Comparison of ENCODE assay signal across 11 mouse cellular contexts in genomic region chr17:66325440-66326203, GRCm38 (mm10).
DNase-seq lines count a peak whose midpoint lies in the region; ATAC-seq and TF ChIP-seq lines count a peak whose summit lies in the region.
"Had no signal": no experiment of that assay in that cellular context is flagged by ENCODE, and none has a peak within 500 bp of the region (broad histone marks: within the 10 kb centered on the region; RNA-seq: fewer than 3 reads in every experiment).

No protein-coding gene starts in this region.

- 20% methylated on average over 14 of the region's 14 CpGs for WGBS in midbrain, embryonic 14.5 days
- WGBS in liver, embryonic 11.5 days = 61% methylated on average over 14 of the region's 14 CpGs

- no peaks in the 10 kb centered on the region for H3K27me3 ChIP-seq in midbrain, embryonic 14.5 days (ENCODE audit: control insufficient read depth, insufficient read depth, low read length)
- no peaks in the 10 kb centered on the region for H3K27me3 ChIP-seq in liver, embryonic 11.5 days (replicated peaks; ENCODE audit: control insufficient read depth, insufficient read depth, low read length)
- H3K27me3 ChIP-seq: embryonic facial prominence, embryonic 13.5 days had no signal

- H3K4me1 ChIP-seq in midbrain, embryonic 14.5 days (ENCODE audit: control insufficient read depth, insufficient read depth, low read length) = peaks cover 16% of the 10 kb centered on the region
- H3K4me1 ChIP-seq in liver, embryonic 11.5 days (replicated peaks; ENCODE audit: control insufficient read depth, insufficient read depth, low read length) = no peaks in the 10 kb centered on the region
- H3K4me1 ChIP-seq: embryonic facial prominence, embryonic 13.5 days had no signal

- no peak for TF ChIP-seq CTCF in brain, embryonic 14.5 days (IDR thresholded peaks at IDR 0.05; ENCODE audit: borderline replicate concordance, extremely low read depth, insufficient read depth, insufficient read length)

- ATAC-seq in midbrain, embryonic 14.5 days (ENCODE audit: low FRiP score, low TSS enrichment) = peak; percentile 88
- ATAC-seq in liver, embryonic 11.5 days (replicated peaks; ENCODE audit: low FRiP score) = no peak

- peak; percentile 92 for DNase-seq in brain, embryonic 14.5 days (ENCODE audit: low read depth)
- peak; percentile 81 for DNase-seq in cerebellum, postnatal 25 days
- DNase-seq in layer of hippocampus, adult 18-20 months (ENCODE audit: low spot score in 2 of 2) = peak; percentile 64 to 74
- DNase-seq in midbrain, embryonic 14.5 days = peak; percentile 85
- DNase-seq in kidney, postnatal 4 days = no peak
- no peak for DNase-seq in liver, embryonic 11.5 days (ENCODE audit: low spot score)
- DNase-seq in B cell, adult 2 months = no peak
- DNase-seq in lung, adult 18-20 months = no peak

- 0 out of 2 replicates have a peak overlapping the region, but pooled peaks have one; percentile 10 for H3K9ac ChIP-seq in midbrain, embryonic 14.5 days (replicated peaks; ENCODE audit: low read length)
- H3K9ac ChIP-seq in liver, embryonic 11.5 days (ENCODE audit: low read depth, low read length) = no peak overlapping the region
- H3K9ac ChIP-seq: embryonic facial prominence, embryonic 13.5 days had no signal

- H3K27ac ChIP-seq in midbrain, embryonic 14.5 days (replicated peaks; ENCODE audit: low read depth, low read length) = peak overlapping the region; percentile 68
- H3K27ac ChIP-seq in liver, embryonic 11.5 days (ENCODE audit: low read depth, low read length) = no peak overlapping the region
- H3K27ac ChIP-seq: embryonic facial prominence, embryonic 13.5 days; kidney, postnatal 0 days had no signal

- no peak for TF ChIP-seq POLR2A in brain, embryonic 14.5 days (IDR thresholded peaks at IDR 0.05; ENCODE audit: borderline replicate concordance, extremely low read depth, insufficient read depth, insufficient read length, poor library complexity, severe bottlenecking)

- peak overlapping the region; percentile 40 for H3K4me2 ChIP-seq in midbrain, embryonic 14.5 days (ENCODE audit: low read length)
- no peak overlapping the region for H3K4me2 ChIP-seq in liver, embryonic 11.5 days
- H3K4me2 ChIP-seq: embryonic facial prominence, embryonic 13.5 days had no signal

- H3K4me3 ChIP-seq in midbrain, embryonic 14.5 days (replicated peaks; ENCODE audit: low read depth, low read length) = 0 out of 2 replicates have a peak overlapping the region, but pooled peaks have one; percentile 0
- H3K4me3 ChIP-seq in liver, embryonic 11.5 days (ENCODE audit: low read depth, low read length) = no peak overlapping the region
- H3K4me3 ChIP-seq: embryonic facial prominence, embryonic 13.5 days; myocyte had no signal

- no peaks in the 10 kb centered on the region for H3K36me3 ChIP-seq in midbrain, embryonic 14.5 days (ENCODE audit: control insufficient read depth, insufficient read depth, low read length)
- no peaks in the 10 kb centered on the region for H3K36me3 ChIP-seq in liver, embryonic 11.5 days (ENCODE audit: control insufficient read depth, insufficient read depth, low read length)
- H3K36me3 ChIP-seq: embryonic facial prominence, embryonic 13.5 days had no signal

- no peaks in the 10 kb centered on the region for H3K9me3 ChIP-seq in midbrain, embryonic 14.5 days (ENCODE audit: control insufficient read depth, low read length)
- H3K9me3 ChIP-seq in liver, embryonic 11.5 days (ENCODE audit: control insufficient read depth, low read length) = no peaks in the 10 kb centered on the region
- H3K9me3 ChIP-seq: embryonic facial prominence, embryonic 13.5 days had no signal

Comparison
In these comparisons a context has a peak if more than half of its experiments do, and no peak if none do; other contexts are left out.
1. DNase-seq: peak in brain, embryonic 14.5 days (single experiment), cerebellum, postnatal 25 days (2 of 2), layer of hippocampus, adult 18-20 months (2 of 2) and midbrain, embryonic 14.5 days (single experiment); none in kidney, postnatal 4 days (0 of 2), liver, embryonic 11.5 days (single experiment), B cell, adult 2 months (0 of 2) and lung, adult 18-20 months (0 of 2).